Mouse (Mus musculus) adrenal gland, adult 18-20 months (tissue): ENCODE measurements around the gene Zfp786. TPM values are rescaled to one million over a fixed set of nuclear protein-coding genes. Genes with fewer than 3 reads are reported as not detected.

ENCODE experiments used
- DNase-seq, 2 experiments: peaks; one replicate each; pipeline ENCODE4 v3.0.0; 2021 to 2022; ENCODE audit warnings: low spot score in 2 of 2
- total RNA-seq, 2 experiments: library from RNA; stranded (reverse); gene quantifications; 1 replicate in 1 of 2; 2 replicates in 1 of 2; pipeline ENCODE4 v1.2.3; 2021

Gene Zfp786
- total RNA-seq, 2 experiments from 2014 or later = 0.77 to 1.7 TPM

- peak in 1 of 2 experiments; percentile 0 for DNase-seq
These were observed 6.4 kb downstream of the Zfp786 start for GRCm38 (mm10) chr6:47824241-47824640.

DNA sequence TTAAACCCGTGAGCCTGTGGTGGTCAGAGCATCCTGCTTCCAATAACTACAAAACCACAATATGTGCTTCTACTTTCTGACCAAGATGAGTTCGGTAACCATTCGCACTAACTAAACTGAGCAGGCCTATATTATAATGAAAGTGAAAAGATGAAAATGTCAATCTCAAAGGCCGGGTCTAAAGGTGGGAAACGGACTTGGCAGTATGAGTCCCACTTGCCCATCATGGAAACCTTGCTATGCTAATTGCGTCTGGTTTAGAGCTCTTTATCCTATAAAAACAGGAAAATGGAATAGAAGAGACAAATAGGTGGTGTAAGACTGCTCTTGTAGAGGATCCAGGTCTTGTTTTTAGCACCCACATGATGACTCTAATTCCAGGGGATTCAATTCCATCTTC is 8.9 kb downstream of the Zfp786 start:
- DNase-seq = no peak

- DNase-seq = peak in 1 of 2 experiments; percentile 11
These were observed 9.4 kb downstream of the Zfp786 start for GRCm38 (mm10) chr6:47821236-47821635.

DNA sequence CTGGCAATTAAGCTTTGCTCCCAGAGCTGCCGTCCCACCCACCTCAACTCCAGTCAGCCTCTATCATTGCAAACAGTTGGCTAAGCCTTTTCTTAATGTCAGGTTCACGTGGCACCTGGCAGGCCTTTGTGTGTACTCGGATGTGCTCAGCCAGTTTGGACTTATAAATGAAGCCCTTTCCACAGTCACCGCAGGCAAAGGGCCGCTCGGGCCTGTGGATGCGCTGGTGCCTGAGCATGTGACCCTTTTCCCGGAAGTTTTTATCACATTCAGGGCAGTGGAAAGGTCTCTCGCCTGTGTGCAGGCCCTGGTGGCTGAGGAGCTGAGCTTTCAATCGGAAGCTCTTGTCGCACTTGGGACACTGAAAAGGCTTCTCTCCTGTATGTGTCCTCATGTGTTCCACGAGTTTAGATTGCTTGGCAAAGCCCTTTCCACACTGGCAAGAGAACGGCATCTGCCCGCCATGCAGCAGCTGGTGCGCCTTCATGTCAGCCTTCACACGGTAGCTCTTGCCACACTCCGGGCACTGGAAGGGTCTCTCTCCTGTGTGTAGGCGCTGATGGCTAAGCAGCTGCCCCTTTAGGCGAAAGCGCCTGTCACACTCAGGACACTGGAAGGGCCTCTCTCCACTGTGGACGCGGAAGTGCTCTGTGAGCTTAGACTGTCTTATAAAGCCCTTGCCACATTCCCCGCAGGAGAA is 10.9 kb downstream of the Zfp786 start:
- peak in 1 of 2 experiments; percentile 17 for DNase-seq

GRCm38 (mm10) chr6:47818721-47819120 is 11.9 kb downstream of the Zfp786 start:
- DNase-seq = no peak

DNA sequence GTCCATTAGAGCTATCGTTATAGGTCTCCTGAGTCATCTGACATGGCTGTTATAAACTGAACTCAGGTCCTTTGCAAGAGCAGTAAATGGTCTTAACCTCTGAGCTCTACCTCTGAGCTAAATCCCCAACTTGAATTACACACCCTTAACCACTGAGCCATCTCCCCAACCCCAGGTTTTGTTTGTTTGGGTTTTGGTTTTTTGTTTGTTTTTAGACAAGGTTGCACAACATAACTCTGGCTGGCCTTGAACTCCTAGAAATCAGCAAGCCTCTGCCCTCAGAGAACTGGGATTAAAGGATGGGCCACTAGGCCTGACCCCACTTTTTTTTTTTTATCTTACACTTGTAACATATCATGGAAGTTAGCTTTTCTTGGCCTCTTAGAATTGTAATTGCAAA is 14.5 kb downstream of the Zfp786 start:
- no peak for DNase-seq

DNA sequence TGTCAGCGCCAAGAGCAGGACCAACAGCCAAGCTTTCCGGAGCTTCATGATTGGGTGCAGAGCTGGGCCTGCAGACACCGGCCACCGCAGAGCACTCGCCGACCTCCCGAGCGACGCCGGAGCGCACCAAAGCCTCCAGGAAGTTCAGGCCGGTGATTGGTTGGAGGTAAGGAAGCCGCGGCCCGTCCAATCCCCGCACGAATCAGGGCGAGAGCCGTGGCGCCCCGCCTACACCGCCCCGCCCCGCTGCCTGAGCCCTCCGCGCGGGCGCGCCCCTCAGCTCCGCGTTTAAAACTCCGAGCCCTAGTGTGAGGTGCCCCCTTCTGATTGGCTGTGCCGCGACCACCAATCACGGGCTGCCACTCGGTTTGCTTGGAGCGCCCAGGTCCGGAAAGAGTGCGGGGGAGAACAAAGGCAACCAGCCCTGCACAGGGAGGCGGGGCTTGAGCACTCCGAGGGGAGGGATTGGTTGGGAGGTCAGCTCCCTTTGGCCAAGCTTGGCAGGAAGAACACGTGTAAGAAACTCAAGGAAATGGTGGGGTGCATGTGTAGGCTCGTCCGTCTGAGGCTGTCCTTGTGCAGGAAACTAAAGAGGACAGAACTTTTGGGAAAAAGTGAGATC is 17.3 kb downstream of the Zfp786 start, which contains the start of gene Pdia4:
Gene Pdia4, minus strand, starts transcription at position 174 of the 622 bp plus-strand sequence.
- peak; percentile 95 for DNase-seq

DNA sequence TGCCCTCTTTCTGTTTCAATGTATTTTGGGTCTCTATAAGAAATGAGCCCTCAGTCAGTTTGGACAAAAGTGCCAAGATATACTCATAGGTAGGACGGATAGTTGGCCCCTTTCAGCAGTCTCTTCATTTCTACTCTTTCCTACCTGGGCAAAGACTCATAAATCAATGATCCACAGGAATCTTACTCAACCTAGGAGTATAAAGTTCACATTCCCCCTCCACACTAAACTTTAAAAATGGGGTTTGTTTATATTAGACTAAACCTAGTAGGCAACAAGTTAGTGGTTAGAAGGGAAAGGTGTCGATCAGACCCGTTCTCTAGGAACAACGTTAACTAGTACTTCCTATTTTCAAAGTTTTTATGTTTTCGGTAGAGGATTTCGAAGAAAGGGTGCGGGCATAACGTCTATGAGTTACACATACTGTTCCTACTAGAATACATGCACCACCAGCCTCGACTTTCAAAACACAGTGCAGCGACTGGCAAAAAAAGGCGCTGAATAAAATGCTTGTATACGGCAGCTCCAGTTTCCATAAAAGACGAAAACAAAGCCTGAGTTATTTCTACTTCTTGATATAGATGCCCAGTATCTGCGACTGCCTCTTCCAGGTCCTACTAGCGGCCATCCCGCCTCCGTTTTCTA is 18.3 kb downstream of the Zfp786 start:
- no peak for DNase-seq

GRCm38 (mm10) chr6:47811324-47811723 is 19.3 kb downstream of the Zfp786 start:
- no peak for DNase-seq

- no peak for DNase-seq
These were observed 20.5 kb downstream of the Zfp786 start for GRCm38 (mm10) chr6:47810181-47810580.

GRCm38 (mm10) chr6:47809053-47809452 is 21.6 kb downstream of the Zfp786 start:
- DNase-seq = no peak

DNA sequence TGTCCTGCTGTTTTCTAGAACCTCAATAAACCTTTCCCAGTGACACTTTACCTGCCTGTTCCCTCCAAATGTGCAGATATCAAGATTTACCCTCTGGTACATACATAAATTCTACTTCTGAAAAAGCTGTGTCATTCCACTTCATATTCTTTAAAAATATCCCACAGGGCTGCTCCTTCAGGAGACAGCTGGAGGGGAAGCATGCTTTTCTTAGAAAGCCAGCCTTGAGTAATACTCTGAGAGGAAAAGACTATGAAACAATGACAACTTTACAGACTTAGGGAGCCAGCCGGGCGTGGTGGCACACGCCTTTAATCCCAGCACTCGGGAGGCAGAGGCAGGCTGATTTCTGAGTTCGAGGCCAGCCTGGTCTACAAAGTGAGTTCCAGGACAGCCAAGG is 22.1 kb downstream of the Zfp786 start:
- no peak for DNase-seq

DNA sequence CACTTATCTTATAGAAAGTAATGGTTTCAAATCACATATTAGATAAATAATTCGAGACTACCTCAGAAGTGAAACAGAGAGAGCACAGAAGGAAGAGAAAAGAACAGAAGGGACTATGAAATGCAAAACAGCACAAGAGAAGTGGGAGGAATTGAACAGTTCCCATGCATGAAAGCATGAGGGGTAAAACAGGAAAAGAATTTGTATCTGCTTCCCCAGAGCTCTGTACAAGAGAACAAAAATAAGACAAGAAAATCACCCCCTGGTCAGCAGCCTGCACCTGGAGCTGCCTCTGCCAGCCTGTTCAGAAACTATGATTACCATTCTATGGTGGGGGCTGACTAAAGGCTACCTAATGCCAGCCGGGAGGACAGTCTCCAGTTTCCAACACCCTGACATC is 23.2 kb downstream of the Zfp786 start:
- no peak for DNase-seq

DNA sequence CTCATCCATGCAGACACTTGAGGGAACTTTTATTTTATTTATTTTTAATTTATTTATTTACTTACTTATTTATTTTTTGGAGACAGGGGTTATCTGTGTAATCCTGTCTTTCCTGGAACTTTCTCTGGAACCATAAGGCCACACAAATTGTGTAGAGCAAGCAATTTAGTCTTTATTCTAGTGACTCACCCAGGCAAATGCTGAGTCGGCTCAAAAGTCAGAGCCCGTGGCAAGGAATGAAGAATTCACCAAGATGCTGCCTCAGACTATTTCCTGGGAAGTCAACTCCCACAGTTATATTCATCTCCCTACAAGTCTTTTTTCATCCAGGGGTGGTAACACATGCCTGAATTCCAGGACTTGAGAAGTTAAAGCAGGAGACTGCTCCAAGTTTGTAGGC is 25.1 kb downstream of the Zfp786 start:
- DNase-seq = no peak

GRCm38 (mm10) chr6:47799079-47799478 is 31.6 kb downstream of the Zfp786 start:
- peak; percentile 42 to 48 for DNase-seq

- DNase-seq = no peak
These were observed 36.4 kb downstream of the Zfp786 start for GRCm38 (mm10) chr6:47794106-47794830.

- peak in 1 of 2 experiments; percentile 12 for DNase-seq
These were observed 37.4 kb downstream of the Zfp786 start for GRCm38 (mm10) chr6:47793284-47793683.

DNA sequence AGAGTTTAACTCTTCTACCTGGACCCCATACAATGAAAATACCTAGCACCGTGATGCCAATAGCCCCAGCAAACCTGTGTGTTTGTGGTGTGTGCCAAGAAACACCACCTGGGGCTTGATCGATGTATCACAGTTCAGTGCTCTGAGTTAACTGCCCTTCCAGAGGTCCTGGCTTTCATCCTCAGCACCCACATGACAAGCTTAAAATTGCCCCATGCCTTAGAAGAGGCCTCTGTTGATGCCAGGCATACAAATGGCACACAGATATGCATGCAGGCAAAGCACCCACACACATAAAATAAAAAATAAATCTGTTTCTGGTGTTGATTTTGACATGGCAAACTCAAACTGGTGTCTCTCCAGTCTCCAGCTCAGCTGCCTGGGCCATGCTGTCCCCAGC is 38.1 kb downstream of the Zfp786 start:
- peak in 1 of 2 experiments; percentile 10 for DNase-seq

GRCm38 (mm10) chr6:47790745-47791144 is 39.9 kb downstream of the Zfp786 start:
- DNase-seq = no peak

- no peak for DNase-seq
These were observed 41.8 kb downstream of the Zfp786 start for GRCm38 (mm10) chr6:47788821-47789220.

GRCm38 (mm10) chr6:47787941-47788736 is 42.5 kb downstream of the Zfp786 start:
- peak; percentile 70 to 76 for DNase-seq
